Mouse (Mus musculus) layer of hippocampus, postnatal 25 days (tissue): ENCODE results near the gene Cdh13. TPM values are rescaled to one million over a fixed set of nuclear protein-coding genes. Genes with fewer than 3 reads are reported as not detected.
A peak's percentile ranks its signal among the peaks of the same experiment; 100 is the strongest.
"Not testable (repeated sequence)": the region's sequence is repeated elsewhere in the genome, so short reads cannot be mapped to it uniquely, and the experiment has no call there.

Experiments used
- DNase-seq, 2 experiments: peaks; one replicate each; pipeline ENCODE4 v3.0.0; 2022; ENCODE audit warnings: mixed read lengths in 2 of 2, low spot score in 1 of 2; ENCODE audit errors: extremely low spot score in 1 of 2
- total RNA-seq, 2 experiments: library from RNA; stranded (reverse); gene quantifications; 2 replicates each; pipeline ENCODE4 v1.2.3; 2021

Cdh13 gene
- total RNA-seq, 2 experiments from 2014 or later = 45.3 to 48.8 TPM

GRCm38 (mm10) chr8:119284516-119284915 is 1001.0 kb downstream of the Cdh13 start:
- no peak for DNase-seq

- DNase-seq = no peak
Observed at GRCm38 (mm10) chr8:119284920-119285319, 1001.4 kb downstream of the Cdh13 start.

GRCm38 (mm10) chr8:119295477-119295876 is 1011.9 kb downstream of the Cdh13 start:
- no peak for DNase-seq

- peak; percentile 31 to 61 for DNase-seq
Observed at GRCm38 (mm10) chr8:119297752-119298151, 1014.2 kb downstream of the Cdh13 start.

GRCm38 (mm10) chr8:119300335-119300734 is 1016.8 kb downstream of the Cdh13 start:
- DNase-seq = no peak

- peak in 1 of 2 experiments; percentile 27 for DNase-seq
Observed at GRCm38 (mm10) chr8:119304196-119304595, 1020.7 kb downstream of the Cdh13 start.

- DNase-seq = peak in 1 of 2 experiments; percentile 45
Observed at GRCm38 (mm10) chr8:119311412-119311811, 1027.9 kb downstream of the Cdh13 start.

GRCm38 (mm10) chr8:119323215-119323614 is 1039.7 kb downstream of the Cdh13 start:
- no peak for DNase-seq

GRCm38 (mm10) chr8:119339546-119339945 is 1056.0 kb downstream of the Cdh13 start:
- no peak for DNase-seq

- DNase-seq = no peak
Observed at GRCm38 (mm10) chr8:119343606-119344005, 1060.1 kb downstream of the Cdh13 start.

GRCm38 (mm10) chr8:119344190-119344856 is 1060.8 kb downstream of the Cdh13 start, which contains the start of gene Hsbp1:
Gene Hsbp1, plus strand, starts transcription at chr8:119344488.
- DNase-seq = peak; percentile 89 to 92

GRCm38 (mm10) chr8:119345029-119345682 is 1061.6 kb downstream of the Cdh13 start:
- no peak for DNase-seq

- DNase-seq = no peak
Observed at GRCm38 (mm10) chr8:119345683-119346075, 1062.1 kb downstream of the Cdh13 start.

GRCm38 (mm10) chr8:119351647-119352046 is 1068.1 kb downstream of the Cdh13 start:
- DNase-seq = no peak

- no peak for DNase-seq
Observed at GRCm38 (mm10) chr8:119352977-119353658, 1069.6 kb downstream of the Cdh13 start.

- no peak for DNase-seq
Observed at GRCm38 (mm10) chr8:119353659-119354023, 1070.1 kb downstream of the Cdh13 start.

GRCm38 (mm10) chr8:119356631-119357030 is 1073.1 kb downstream of the Cdh13 start:
- not testable (repeated sequence) for DNase-seq

GRCm38 (mm10) chr8:119358175-119358574 is 1074.6 kb downstream of the Cdh13 start:
- no peak for DNase-seq

GRCm38 (mm10) chr8:119358836-119359235 is 1075.3 kb downstream of the Cdh13 start:
- peak; percentile 23 to 58 for DNase-seq

GRCm38 (mm10) chr8:119360686-119361295 is 1077.3 kb downstream of the Cdh13 start:
- DNase-seq = no peak
